Mouse (Mus musculus): ENCODE measurements around the gene Ddx43.
"Not testable (repeated sequence)": the region's sequence is repeated elsewhere in the genome, so short reads cannot be mapped to it uniquely, and the experiment has no call there.

The Ddx43 gene

GRCm38 (mm10) chr9:78395630-78396351, at the start of gene Ddx43:
Gene Ddx43, plus strand, starts transcription at chr9:78395777.
- DNase-seq (ENCODE audit: low spot score): peak; percentile 11

GRCm38 (mm10) chr9:78347004-78347403, 48.6 kb upstream of the Ddx43 start:
- no peak for DNase-seq (ENCODE audit: low spot score)

DNA sequence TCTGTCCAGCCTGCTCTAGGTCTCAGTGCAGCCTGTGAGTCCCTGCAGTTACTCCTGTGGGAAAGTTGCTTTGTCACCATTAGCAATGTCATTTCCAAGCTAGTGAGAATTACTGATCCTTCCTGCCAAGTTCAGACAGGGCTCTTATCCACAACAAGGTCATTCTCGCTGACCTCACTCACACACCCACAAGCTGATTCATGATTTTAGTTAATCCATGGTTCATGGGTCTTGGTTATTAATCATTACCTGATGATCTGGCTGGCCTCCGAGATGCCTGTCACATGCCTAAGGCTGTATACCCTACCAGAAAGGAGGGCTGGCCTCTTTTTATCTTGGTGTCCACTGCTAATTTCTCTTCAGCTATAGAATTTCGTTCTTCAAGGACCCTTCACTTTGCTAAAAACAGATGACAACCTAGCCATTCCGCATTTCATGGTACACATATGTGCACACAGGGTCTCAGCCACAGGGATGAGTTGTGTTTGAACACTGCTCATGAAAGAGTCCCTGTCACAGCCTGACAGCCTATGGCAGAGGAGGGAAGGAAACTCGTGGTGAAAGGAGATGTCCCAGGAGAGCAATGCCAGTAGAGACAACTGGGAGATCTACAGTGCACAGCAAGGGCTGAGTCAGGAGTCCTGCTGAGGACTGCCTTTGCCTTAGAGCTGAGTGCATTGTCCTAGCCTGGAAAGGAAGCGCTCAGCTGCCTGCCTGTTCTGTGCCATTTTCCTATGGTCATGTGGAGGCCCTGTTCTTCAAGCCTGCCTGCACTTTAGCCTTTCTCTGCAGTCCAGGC, 47.2 kb upstream of the Ddx43 start:
- DNase-seq (ENCODE audit: low spot score): not testable (repeated sequence)

- DNase-seq (ENCODE audit: low spot score): not testable (repeated sequence)
These were observed 46.4 kb upstream of the Ddx43 start for GRCm38 (mm10) chr9:78349141-78349540.

DNA sequence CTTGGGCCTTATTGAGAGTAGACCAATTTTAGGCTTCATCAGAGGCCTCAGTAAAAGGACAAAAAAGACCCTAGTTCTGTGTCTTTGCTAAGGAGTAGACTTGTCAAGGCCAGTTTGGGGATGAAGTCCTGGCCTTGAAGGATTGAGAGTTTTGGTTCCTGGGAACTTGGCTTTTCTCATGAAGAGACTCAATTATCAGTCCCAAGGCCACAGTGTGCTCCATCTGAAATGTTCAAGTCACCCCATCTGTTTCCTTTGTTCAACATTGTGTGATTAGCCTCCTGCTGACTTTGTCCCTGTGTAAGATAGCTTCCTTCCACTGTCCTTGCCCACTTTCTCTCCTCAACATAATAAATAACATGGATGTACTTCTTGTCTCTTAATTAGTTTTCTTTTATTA, 45.6 kb upstream of the Ddx43 start:
- DNase-seq (ENCODE audit: low spot score): not testable (repeated sequence)

GRCm38 (mm10) chr9:78351504-78352220, 43.9 kb upstream of the Ddx43 start:
- DNase-seq (ENCODE audit: low spot score): no peak

GRCm38 (mm10) chr9:78354665-78355578, 40.7 kb upstream of the Ddx43 start:
- DNase-seq (ENCODE audit: low spot score): no peak

DNA sequence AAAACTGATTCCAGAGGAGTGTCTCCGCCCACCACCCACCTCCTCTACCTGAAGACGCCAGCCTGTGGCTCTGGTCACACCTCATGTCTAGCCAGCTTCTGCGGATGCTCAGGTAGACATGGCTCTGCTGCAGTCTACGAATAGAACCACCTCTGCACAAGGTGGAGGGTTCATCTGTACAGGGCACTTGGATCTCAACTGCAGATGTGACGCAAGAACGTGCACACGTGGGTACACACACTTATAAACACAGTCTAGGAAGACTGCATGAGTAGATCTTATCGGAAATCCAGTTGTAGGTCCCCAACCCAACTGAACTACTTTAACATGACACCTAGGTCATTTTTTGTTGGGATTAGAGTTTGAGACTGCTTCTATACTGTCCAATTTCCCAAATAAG, 40.0 kb upstream of the Ddx43 start, which contains the start of gene Gsta2:
Gene Gsta2, minus strand, starts transcription at position 178 of the 400 bp plus-strand sequence.
- DNase-seq (ENCODE audit: low spot score): no peak

- DNase-seq (ENCODE audit: low spot score): peak; percentile 22
These were observed 37.5 kb upstream of the Ddx43 start for GRCm38 (mm10) chr9:78358053-78358452.

GRCm38 (mm10) chr9:78359750-78360483, 35.7 kb upstream of the Ddx43 start:
- no peak for DNase-seq (ENCODE audit: low spot score)

GRCm38 (mm10) chr9:78360484-78360872, 35.1 kb upstream of the Ddx43 start:
- no peak for DNase-seq (ENCODE audit: low spot score)

- no peak for DNase-seq (ENCODE audit: low spot score)
These were observed 32.2 kb upstream of the Ddx43 start for GRCm38 (mm10) chr9:78363374-78363773.

GRCm38 (mm10) chr9:78364701-78365100, 30.9 kb upstream of the Ddx43 start:
- no peak for DNase-seq (ENCODE audit: low spot score)

GRCm38 (mm10) chr9:78365850-78366544, 29.6 kb upstream of the Ddx43 start:
- no peak for DNase-seq (ENCODE audit: low spot score)

DNA sequence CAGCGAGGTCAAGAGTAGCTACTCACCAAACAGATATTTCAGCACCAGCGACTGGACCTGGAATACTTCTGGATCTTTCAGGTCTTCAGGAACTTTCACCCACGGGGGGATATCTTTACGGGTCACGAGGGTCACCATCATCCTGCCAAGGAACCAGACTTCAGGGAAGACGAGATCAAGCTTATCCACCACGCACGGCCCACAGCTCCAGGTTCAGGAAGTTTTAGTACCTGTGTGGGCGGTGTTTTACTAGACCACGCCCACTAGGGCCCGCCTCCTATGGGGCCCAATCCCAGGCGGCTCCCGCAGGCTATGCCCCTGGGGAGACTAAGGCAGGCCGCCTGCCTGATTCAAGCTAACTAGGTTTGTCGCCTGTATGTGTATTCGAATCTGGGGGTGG, 27.6 kb upstream of the Ddx43 start, which contains the start of gene Dppa5a:
Gene Dppa5a, minus strand, starts transcription at position 219 of the 400 bp plus-strand sequence.
- not testable (repeated sequence) for DNase-seq (ENCODE audit: low spot score)

GRCm38 (mm10) chr9:78368671-78369293, 26.8 kb upstream of the Ddx43 start:
- DNase-seq (ENCODE audit: low spot score): no peak

DNA sequence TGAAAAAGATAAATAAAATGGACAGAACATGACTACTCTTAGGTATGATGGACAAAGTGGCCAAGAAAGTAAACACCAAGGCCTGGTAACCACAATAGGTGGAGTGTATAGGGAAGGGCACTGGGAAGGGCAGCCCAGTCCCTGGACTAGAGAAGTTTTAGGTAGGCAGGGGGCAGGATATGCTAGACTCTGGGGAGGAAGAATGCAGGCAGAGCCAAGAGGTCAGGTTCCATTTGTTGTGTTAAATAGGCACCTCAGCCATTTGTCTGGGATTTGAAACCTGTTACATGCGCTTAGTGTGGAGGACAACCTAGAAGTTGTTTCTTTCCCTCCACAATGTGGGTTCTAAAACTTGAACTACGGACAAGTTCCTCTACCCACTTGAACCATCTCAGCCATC, 26.2 kb upstream of the Ddx43 start:
- no peak for DNase-seq (ENCODE audit: low spot score)

DNA sequence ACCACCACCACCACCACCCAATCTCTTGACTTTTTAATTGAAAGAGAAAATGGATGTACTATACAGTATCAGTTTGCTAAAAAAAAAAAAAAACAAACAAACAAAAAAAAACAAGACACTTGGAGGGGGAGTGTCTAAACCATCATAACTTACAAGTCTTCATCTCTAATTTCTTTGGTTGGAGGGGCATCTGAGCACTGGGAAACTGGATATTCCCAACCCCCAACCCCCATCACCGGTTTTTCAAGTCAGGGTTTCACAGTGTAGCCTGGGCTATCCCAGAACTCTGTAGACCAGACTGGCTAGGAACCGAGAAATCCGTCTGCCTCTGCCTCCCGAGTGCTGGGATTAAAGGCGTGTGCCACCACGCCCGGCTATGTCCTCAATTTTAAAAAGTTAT, 25.8 kb upstream of the Ddx43 start:
- DNase-seq (ENCODE audit: low spot score): no peak

DNA sequence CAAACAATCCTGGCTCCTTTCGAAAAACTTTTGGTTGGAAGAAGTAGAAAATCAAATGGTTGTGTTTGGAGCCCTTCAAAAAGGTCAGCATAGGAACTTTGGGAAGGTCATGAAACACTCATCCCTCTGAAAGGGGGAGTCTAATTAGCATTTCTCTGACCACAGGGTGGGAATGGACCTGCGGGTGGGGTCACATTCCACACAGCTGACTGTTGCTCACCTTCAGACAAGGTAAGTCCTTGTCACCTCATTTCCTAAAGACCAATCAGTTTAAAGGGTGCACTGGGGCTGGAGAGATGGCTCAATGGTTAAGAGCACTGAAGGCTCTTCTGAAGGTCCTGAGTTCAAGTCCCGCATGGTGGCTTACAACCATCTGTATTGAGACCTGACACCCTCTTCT, 24.1 kb upstream of the Ddx43 start:
- no peak for DNase-seq (ENCODE audit: low spot score)
